Comparison of ENCODE assay signal across 9 mouse cellular contexts in the genomic region with DNA sequence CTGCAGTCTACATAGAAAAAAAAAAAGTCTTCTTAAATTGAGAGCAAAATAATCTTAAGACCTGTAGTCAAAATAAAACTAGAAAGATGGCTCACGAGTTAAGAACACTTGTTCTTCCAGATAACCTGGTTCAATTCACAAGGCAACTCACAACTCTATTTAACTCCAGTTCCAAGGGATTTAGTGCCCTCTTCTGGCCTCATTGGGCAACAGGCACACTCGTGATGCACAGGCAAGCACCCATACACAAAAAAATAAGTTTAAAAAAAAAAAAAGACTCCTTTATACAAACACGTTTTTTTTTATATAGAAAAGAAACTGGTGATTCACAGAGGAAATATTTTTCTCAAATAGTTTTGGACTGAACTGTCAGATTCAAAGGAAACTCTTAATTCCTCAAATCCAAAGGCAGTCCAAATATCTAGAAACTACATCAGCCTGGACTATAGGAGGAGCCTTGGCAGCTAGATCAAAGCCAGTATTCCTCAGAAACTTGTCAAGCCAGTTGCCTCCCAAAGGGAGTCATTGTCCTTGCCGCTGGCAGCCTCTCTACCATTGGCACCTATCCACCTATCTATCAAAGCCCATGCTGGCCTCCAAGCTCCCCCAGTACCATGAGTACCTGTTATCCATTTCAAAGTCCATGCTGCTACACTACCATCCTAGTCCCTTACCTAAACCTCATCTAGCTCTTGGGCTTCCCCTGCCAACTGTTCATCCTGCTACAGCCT. TPM values are rescaled to one million over a fixed set of nuclear protein-coding genes. Genes with fewer than 3 reads are reported as not detected.
A peak's percentile ranks its signal among the peaks of the same experiment; 100 is the strongest.
DNase-seq lines count a peak whose midpoint lies in the region; ATAC-seq and TF ChIP-seq lines count a peak whose summit lies in the region.
"Had no signal": no experiment of that assay in that cellular context is flagged by ENCODE, and none has a peak within 500 bp of the region (broad histone marks: within the 10 kb centered on the region; RNA-seq: fewer than 3 reads in every experiment).

No protein-coding gene starts in this region.

- DNase-seq in hindbrain, postnatal 0 days (ENCODE audit: low spot score), result peak; percentile 61
- peak; percentile 10 for DNase-seq in urinary bladder, postnatal 14 days (ENCODE audit: low spot score)
- DNase-seq in urinary bladder, adult 2 months (ENCODE audit: low spot score), result no peak
- peak; percentile 42 for DNase-seq in embryo, embryonic 11 days
- no peak for DNase-seq in spleen, postnatal 36 days (ENCODE audit: low spot score in 2 of 2)
- DNase-seq: cerebellum, adult 11-12 months had no signal

- 64% methylated on average over 4 of the region's 4 CpGs for WGBS in hindbrain, postnatal 0 days
- WGBS in hindbrain, embryonic 16.5 days, result 74% methylated on average over 4 of the region's 4 CpGs
- WGBS in intestine, embryonic 15.5 days, result 80% methylated on average over 4 of the region's 4 CpGs

- TF ChIP-seq CTCF in hindbrain, postnatal 0 days (IDR thresholded peaks at IDR 0.05; ENCODE audit: low read depth), result peak; percentile 57

- H3K9ac ChIP-seq in hindbrain, postnatal 0 days (replicated peaks; ENCODE audit: low read length), result no peak overlapping the region
- no peak overlapping the region for H3K9ac ChIP-seq in hindbrain, embryonic 16.5 days (ENCODE audit: low read depth, low read length)
- no peak overlapping the region for H3K9ac ChIP-seq in intestine, embryonic 15.5 days

- no peaks in the 10 kb centered on the region for H3K9me3 ChIP-seq in hindbrain, postnatal 0 days (ENCODE audit: low read length)
- H3K9me3 ChIP-seq in hindbrain, embryonic 16.5 days (ENCODE audit: control insufficient read depth, low read length), result no peaks in the 10 kb centered on the region
- H3K9me3 ChIP-seq in intestine, embryonic 15.5 days, result no peaks in the 10 kb centered on the region

- H3K4me3 ChIP-seq in hindbrain, postnatal 0 days (ENCODE audit: low read length), result no peak overlapping the region
- no peak overlapping the region for H3K4me3 ChIP-seq in hindbrain, embryonic 16.5 days (ENCODE audit: low read length)
- no peak overlapping the region for H3K4me3 ChIP-seq in intestine, embryonic 15.5 days (replicated peaks)

- no peak for ATAC-seq in hindbrain, postnatal 0 days
- no peak for ATAC-seq in hindbrain, embryonic 16.5 days
- no peak for ATAC-seq in activated CD4-positive, CD25-positive, alpha-beta regulatory T cell, adult 4 months
- no peak for ATAC-seq in intestine, embryonic 15.5 days

- H3K27me3 ChIP-seq in hindbrain, postnatal 0 days (ENCODE audit: insufficient read depth, low read length), result no peaks in the 10 kb centered on the region
- no peaks in the 10 kb centered on the region for H3K27me3 ChIP-seq in hindbrain, embryonic 16.5 days (replicated peaks; ENCODE audit: control insufficient read depth, insufficient read depth, low read length)
- H3K27me3 ChIP-seq in intestine, embryonic 15.5 days (replicated peaks), result no peaks in the 10 kb centered on the region

- peaks cover 37% of the 10 kb centered on the region for H3K36me3 ChIP-seq in hindbrain, postnatal 0 days (ENCODE audit: insufficient read depth, low read length)
- peaks cover 31% of the 10 kb centered on the region for H3K36me3 ChIP-seq in hindbrain, embryonic 16.5 days (ENCODE audit: control insufficient read depth, insufficient read depth, low read length)
- peaks cover 18% of the 10 kb centered on the region for H3K36me3 ChIP-seq in intestine, embryonic 15.5 days

- H3K27ac ChIP-seq in hindbrain, postnatal 0 days, result no peak overlapping the region
- H3K27ac ChIP-seq in hindbrain, embryonic 16.5 days (ENCODE audit: low read depth, low read length), result no peak overlapping the region
- no peak overlapping the region for H3K27ac ChIP-seq in intestine, embryonic 15.5 days

- no peak overlapping the region for H3K4me2 ChIP-seq in hindbrain, postnatal 0 days (ENCODE audit: low read depth, low read length)
- no peak overlapping the region for H3K4me2 ChIP-seq in hindbrain, embryonic 16.5 days (ENCODE audit: low read length)
- H3K4me2 ChIP-seq in intestine, embryonic 15.5 days (replicated peaks), result no peak overlapping the region

- no peaks in the 10 kb centered on the region for H3K4me1 ChIP-seq in hindbrain, postnatal 0 days (ENCODE audit: insufficient read depth, low read length)
- H3K4me1 ChIP-seq in hindbrain, embryonic 16.5 days (ENCODE audit: control insufficient read depth, insufficient read depth, low read depth, low read length), result no peaks in the 10 kb centered on the region
- H3K4me1 ChIP-seq in intestine, embryonic 15.5 days (replicated peaks), result no peaks in the 10 kb centered on the region

RNA-seq across cellular contexts. Expression of a gene that starts 28.5 kb away (rescaled TPM):
- 22.6 and 27.3 TPM in 2 replicates for total RNA-seq in hindbrain, postnatal 0 days (2014; rRNA removed)
- 39.7 and 43.7 TPM in 2 replicates for polyA plus RNA-seq in hindbrain, postnatal 0 days (2015; fragmentation: Nextera tagmentation; extraction: Ambion mirVana)
- 34.3 and 37.5 TPM in 2 replicates for polyA plus RNA-seq in hindbrain, embryonic 16.5 days (2015; fragmentation: Nextera tagmentation; extraction: Ambion mirVana)
- polyA plus RNA-seq in urinary bladder, adult 2 months (2012; rRNA removed), result 14.7 and 17.2 TPM in 2 replicates
- 10 to 100 TPM; 25.0 to 26.0 TPM for polyA plus RNA-seq in activated CD4-positive, CD25-positive, alpha-beta regulatory T cell, adult 4 months (2017; shearing (Covaris generic))
- polyA plus RNA-seq in intestine, embryonic 15.5 days (2015; fragmentation: Nextera tagmentation; extraction: Ambion mirVana), result 66.8 and 80.9 TPM in 2 replicates

Comparison
In these comparisons a context has a peak if more than half of its experiments do, and no peak if none do; other contexts are left out.
1. DNase-seq: peak in hindbrain, postnatal 0 days (single experiment), urinary bladder, postnatal 14 days (single experiment) and embryo, embryonic 11 days (single experiment); none in urinary bladder, adult 2 months (single experiment) and spleen, postnatal 36 days (0 of 2).